In the genomic region with DNA sequence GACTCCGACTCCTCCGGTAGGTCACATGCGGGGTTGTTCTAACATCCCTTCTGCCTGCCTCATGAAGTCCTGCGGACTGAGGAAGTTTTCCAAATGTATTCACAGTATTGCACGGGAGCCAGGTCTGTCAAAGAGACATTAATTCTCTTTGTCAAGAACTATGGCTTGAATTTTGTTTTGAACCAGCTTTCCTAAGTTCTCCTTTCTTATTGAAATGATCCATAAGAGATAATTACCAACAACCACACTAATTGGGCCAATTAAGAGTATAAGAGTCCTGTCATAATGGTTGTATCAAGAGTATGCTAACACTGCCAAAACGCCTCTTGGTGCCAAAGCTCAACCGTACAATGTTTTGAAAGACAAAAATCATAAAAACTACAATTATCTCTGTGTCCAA, we compare ENCODE assay signal across 13 mouse cellular contexts.
"Had no signal": no experiment of that assay in that cellular context is flagged by ENCODE, and none has a peak within 500 bp of the region (broad histone marks: within the 10 kb centered on the region; RNA-seq: fewer than 3 reads in every experiment).

No protein-coding gene starts in this region.

- H3K4me3 ChIP-seq: midbrain, embryonic 10.5 days; midbrain, embryonic 12.5 days; neural tube, embryonic 12.5 days; stomach, embryonic 15.5 days had no signal

- H3K9ac ChIP-seq: lung, embryonic 14.5 days; midbrain, embryonic 12.5 days; neural tube, embryonic 12.5 days; stomach, embryonic 15.5 days had no signal

- H3K27me3 ChIP-seq: midbrain, embryonic 12.5 days; neural tube, embryonic 12.5 days; stomach, embryonic 15.5 days had no signal

- H3K4me2 ChIP-seq: lung, embryonic 14.5 days; midbrain, embryonic 12.5 days; neural tube, embryonic 12.5 days; stomach, embryonic 15.5 days had no signal

- H3K4me1 ChIP-seq: midbrain, embryonic 10.5 days; midbrain, embryonic 12.5 days; neural tube, embryonic 12.5 days; stomach, embryonic 15.5 days had no signal

- DNase-seq: lung, adult 18-20 months; lung, embryonic 14.5 days; lung, postnatal 10 days; lung, postnatal 4 days; right cerebral cortex, postnatal 14 days; thymus, adult 2 months; thymus, postnatal 25 days; thymus, postnatal 4 days had no signal

- H3K27ac ChIP-seq: midbrain, embryonic 10.5 days; midbrain, embryonic 12.5 days; neural tube, embryonic 12.5 days; stomach, embryonic 15.5 days; stomach, postnatal 0 days had no signal

- H3K36me3 ChIP-seq: midbrain, embryonic 10.5 days; midbrain, embryonic 12.5 days; neural tube, embryonic 12.5 days; stomach, embryonic 15.5 days had no signal

- H3K9me3 ChIP-seq: midbrain, embryonic 10.5 days; neural tube, embryonic 12.5 days; stomach, embryonic 15.5 days had no signal
